Mouse (Mus musculus): Measurements from ENCODE around the gene Cda.

The Cda gene

GRCm38 (mm10) chr4:138368498-138369260 is 887 bp upstream of the Cda start:
- no peak for DNase-seq (ENCODE audit: low read depth, low spot score)

DNA sequence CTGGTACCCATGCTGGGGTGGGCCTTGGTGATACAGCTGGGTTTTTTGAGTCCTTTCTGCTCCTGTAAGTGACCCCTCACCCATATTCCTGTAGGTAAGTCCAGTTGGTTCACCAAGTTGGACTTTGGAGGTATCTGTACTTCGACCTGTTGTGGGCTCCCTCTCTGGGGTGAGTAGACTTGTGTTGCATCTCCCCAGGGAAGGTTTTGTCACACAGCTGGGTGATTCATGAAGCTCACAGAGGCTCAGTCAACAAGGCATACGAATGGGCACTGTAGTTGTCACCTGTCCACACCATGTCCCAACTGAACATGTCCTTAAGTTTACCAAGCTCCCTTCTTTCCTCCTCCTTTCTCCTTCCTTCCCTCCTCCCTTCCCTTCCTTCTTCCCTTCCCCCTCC is 1.2 kb downstream of the Cda start:
- no peak for DNase-seq (ENCODE audit: low read depth, low spot score)

DNA sequence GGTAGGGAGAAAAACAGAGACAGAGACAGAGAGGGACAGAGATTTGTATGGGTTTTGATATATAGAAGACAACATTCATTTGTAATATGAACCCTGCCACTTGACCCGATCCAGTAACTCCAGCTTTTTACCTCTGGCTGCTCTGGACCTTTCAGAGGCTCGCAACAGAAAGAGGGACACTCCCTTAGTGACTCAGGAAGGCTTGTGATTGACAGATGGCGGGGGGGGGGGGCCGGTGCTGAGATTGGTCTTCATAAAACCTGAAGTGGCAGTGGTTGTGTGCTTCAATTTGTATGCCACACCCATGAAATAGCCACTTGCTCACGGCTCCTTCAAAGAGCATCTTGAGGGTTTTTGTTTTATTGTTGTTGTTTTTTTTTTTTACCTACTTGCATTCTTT is 4.3 kb downstream of the Cda start:
- DNase-seq (ENCODE audit: low read depth, low spot score): no peak

- no peak for DNase-seq (ENCODE audit: low read depth, low spot score)
These were observed 4.9 kb downstream of the Cda start for GRCm38 (mm10) chr4:138362883-138363282.

DNA sequence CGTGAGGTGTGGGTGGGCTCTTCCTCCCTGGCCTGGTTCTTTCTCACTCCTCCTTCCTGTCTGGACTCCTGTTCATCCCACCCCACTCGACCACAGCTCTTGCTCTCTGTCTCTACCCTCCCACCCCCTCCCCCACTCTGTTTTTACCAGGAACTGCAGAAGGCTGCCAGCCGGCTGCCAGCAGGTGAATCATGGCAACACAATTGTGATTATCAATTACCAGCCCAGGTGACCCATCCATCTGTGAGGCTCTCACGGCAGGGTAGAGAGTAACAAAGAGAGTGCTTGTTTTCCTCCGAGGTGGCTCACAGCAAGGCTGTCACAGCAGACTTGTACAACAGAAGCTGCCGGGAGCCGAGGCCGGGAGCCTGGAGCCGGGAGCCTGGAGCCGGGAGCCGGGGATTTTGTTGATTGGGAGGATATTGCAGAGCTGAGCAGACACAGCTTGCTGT is 6.4 kb downstream of the Cda start:
- DNase-seq (ENCODE audit: low read depth, low spot score): no peak

DNA sequence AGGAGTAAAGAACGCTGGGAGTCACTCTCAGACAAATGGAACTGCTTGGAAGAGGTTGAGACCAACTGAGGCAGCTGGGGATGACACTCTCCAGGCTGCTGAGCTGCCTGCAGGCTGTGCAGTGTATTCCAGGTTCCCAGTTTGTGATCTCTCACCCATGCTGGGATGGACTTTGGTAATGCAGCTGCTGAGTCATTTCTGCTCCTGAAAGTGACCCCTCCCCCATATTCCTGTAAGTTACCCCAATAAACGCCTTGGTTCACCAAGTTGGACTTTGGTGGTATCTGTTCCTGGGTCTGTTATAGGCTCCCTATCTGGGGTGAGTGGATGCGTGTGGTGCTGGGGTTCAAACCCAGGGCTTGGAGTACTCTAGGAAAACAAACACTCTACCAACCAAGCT is 9.6 kb downstream of the Cda start:
- no peak for DNase-seq (ENCODE audit: low read depth, low spot score)

GRCm38 (mm10) chr4:138356551-138356950 is 11.2 kb downstream of the Cda start:
- no peak for DNase-seq (ENCODE audit: low read depth, low spot score)

DNA sequence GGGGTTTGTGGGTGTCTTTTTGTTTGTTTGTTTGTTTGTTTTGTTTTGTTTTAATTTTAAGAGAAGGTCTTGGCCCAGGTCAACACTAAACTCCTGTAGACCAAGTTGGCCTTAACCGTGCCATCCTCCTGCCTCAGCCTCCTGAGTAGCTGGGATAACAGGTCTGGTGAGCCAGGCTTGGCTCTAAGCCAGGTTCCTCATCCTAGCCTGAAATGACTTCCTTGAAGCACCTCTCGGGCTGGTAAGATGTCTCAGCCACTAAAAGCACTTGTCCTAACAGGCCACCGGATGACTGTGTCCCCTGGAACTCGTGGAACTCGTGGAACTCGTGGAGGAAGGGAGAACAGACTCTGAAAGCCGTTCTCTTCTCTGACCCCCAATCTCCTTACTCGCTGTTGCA is 11.7 kb downstream of the Cda start:
- no peak for DNase-seq (ENCODE audit: low read depth, low spot score)

- DNase-seq (ENCODE audit: low read depth, low spot score): no peak
These were observed 12.3 kb downstream of the Cda start for GRCm38 (mm10) chr4:138355496-138355895.

- DNase-seq (ENCODE audit: low read depth, low spot score): no peak
These were observed 14.2 kb downstream of the Cda start for GRCm38 (mm10) chr4:138353438-138354171.

DNA sequence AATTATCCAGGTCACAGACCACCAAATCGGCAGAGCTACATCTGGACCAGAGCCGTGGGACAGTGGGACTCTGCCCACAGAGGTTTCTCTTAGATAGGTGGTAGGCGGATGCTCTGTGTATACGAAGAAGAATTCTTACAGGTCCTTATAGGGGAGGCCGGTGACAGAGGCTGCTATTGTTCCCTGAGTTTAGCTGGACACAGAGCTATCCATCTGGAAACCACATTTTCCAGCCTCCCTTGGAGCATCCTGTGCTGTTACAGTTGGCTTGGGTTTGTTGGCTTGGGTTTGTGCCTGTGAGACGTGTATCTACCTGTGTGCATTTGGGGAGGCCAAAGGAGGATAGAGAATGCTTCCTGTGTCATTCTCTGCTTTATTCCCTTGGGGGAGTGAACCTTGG is 15.1 kb downstream of the Cda start:
- DNase-seq (ENCODE audit: low read depth, low spot score): no peak

DNA sequence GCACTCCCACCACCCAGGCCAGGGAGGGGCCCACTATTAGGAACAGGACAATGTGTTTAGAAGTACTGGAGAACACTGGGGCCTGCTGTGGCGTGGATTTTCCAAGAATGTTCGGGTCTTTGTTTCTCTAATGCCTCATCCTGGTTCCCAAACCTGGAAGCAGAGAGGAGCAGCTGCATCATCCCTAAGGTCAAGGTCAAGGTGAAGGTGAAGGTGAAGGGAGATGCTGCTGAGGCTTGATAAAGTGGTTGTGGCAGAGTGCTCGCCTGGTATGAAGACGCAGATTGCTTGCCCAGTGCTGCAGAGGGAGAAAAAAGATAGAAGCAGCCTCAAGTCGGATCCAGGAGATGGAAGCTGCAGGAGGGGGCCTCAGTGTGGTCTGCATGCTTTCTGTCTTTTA is 16.0 kb downstream of the Cda start:
- DNase-seq (ENCODE audit: low read depth, low spot score): no peak

GRCm38 (mm10) chr4:138348716-138349115 is 19.1 kb downstream of the Cda start:
- DNase-seq (ENCODE audit: low read depth, low spot score): no peak

- no peak for DNase-seq (ENCODE audit: low read depth, low spot score)
These were observed 20.5 kb downstream of the Cda start for GRCm38 (mm10) chr4:138347280-138347679.

- DNase-seq (ENCODE audit: low read depth, low spot score): no peak
These were observed 22.8 kb downstream of the Cda start for GRCm38 (mm10) chr4:138344891-138345545.

- no peak for DNase-seq (ENCODE audit: low read depth, low spot score)
These were observed 24.4 kb downstream of the Cda start for GRCm38 (mm10) chr4:138343341-138343837.

GRCm38 (mm10) chr4:138342778-138343177 is 25.0 kb downstream of the Cda start:
- no peak for DNase-seq (ENCODE audit: low read depth, low spot score)

DNA sequence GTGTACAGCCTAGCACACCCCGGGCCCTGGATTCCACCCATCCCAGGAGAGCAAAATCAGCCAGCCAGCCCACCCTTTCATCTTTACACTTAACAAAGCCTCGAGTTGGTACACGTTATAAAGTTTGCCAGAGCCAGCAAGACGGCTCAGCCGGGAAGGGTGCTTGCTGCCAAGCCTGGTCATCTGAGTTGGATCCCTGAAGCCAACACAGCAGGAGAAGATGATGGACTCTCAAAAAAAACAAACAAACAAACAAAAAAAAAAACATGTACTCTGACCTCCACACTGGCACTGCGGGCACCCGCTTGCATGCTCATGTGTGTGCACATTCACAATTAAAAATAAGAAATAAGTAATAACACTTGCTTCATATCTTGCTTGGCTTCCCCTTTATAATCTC is 25.7 kb downstream of the Cda start:
- DNase-seq (ENCODE audit: low read depth, low spot score): no peak

DNA sequence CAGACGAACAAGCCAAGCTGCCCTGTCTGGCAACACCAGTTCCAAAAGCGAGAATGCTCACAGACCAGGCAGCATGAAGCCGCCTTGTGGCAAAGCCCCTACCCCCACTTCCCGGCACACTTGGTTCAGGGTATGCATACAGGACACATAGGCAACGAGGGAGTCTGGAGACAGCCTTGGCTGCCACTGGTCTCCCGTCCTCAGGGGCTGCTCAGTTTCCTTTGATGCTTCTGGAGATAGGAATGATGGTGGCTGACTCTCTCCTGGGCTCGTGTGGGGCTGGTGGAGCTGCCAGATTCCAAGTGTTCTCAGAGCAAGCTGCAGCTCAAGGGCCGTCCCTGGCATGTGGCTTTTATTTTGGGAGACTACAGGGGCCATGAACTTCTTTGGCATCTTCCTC is 26.4 kb downstream of the Cda start:
- DNase-seq (ENCODE audit: low read depth, low spot score): no peak

GRCm38 (mm10) chr4:138339963-138340362 is 27.8 kb downstream of the Cda start:
- no peak for DNase-seq (ENCODE audit: low read depth, low spot score)

DNA sequence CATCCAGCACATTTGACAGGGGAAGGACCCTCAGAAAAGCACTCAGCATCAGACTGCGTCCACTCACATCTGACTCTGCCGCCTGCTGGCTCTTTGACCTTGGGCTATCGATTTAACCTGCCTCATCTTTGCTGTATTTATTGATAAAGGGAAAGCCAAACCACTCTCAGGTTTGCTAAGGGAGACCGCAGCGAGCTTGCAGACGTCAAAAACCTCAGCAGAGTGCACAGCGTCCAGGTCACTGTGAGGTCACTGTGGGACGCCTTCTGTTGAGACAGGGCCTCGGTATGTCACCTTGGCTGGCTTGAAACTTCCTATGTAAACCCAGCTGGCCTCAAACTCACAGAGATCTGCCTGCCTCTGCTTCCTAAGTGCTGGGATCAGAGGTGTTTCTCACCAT is 30.5 kb downstream of the Cda start:
- no peak for DNase-seq (ENCODE audit: low read depth, low spot score)

DNA sequence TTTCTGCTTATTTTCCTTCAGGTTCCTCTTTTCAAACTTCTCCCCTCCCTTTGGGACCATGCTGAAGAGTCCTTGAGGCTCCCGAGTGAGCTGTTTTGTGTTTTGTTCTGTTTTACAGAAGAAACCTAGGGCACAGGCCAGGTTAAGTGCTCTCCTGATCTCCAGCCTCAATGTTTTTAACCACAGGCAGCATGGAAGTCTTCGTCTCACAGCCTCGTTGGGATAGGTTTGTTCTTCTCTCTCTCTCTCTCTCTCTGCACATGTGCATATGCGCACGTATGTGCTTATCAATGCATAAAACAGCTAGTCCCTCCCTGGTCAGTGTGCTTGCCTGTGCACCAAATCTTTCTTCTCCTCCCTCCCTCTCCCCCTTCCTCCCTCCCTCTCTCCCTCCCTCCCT is 30.9 kb downstream of the Cda start:
- no peak for DNase-seq (ENCODE audit: low read depth, low spot score)

- no peak for DNase-seq (ENCODE audit: low read depth, low spot score)
These were observed 32.1 kb downstream of the Cda start for GRCm38 (mm10) chr4:138335648-138336047.
